Mouse (Mus musculus) stomach, postnatal 0 days (tissue): ENCODE data around the gene 1700066M21Rik.

ENCODE experiments used
- CTCF ChIP-seq: IDR thresholded peaks from 2 replicates; pipeline ENCODE4 v1.5.1; 2016; ENCODE audit warnings: antibody characterized with exemption, low read depth, mild to moderate bottlenecking, moderate library complexity
- EP300 ChIP-seq: optimal IDR thresholded peaks from 2 replicates; pipeline ENCODE3; 2016; ENCODE audit warnings: antibody characterized with exemption

DNA sequence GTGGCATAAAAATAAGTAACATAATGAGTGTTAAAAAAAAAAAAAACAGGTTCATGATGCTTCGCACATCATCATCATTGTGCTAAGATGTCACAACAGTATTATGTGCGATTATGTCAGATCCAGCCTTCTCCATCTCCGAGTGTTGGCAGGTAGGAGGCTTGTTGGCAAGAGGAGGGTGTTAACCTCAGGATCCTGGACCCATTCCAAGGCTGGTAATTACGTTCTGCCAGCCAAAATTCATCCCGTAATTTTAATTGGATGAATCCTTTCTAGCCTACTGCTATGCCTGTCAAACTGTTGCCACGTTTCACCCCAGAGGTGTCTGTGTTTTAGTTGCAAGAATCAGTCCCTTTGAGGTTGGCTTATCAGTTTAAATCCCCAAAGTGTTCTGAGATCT, 47.2 kb upstream of the 1700066M21Rik start:
- TF ChIP-seq EP300 (no peak), CTCF (no peak)
